Mouse (Mus musculus) olfactory bulb, adult 2 months (tissue): ENCODE measurements around the gene Als2cr12.

Experiments
- CTCF ChIP-seq: fragments of 200-500 bp; IDR thresholded peaks from 2 replicates; pipeline ENCODE4 v1.5.1; 2012; ENCODE audit warnings: low read depth, mild to moderate bottlenecking, low read length, moderate library complexity; ENCODE audit not compliant: insufficient read depth
- POLR2A ChIP-seq: fragments of 200-500 bp; IDR thresholded peaks from 2 replicates; pipeline ENCODE4 v1.6.1; 2012; ENCODE audit warnings: mild to moderate bottlenecking, low read depth, low read length, moderate library complexity; ENCODE audit not compliant: insufficient read depth

GRCm38 (mm10) chr1:58723809-58724405, 28.1 kb upstream of the Als2cr12 start:
- TF ChIP-seq POLR2A (no peak), CTCF (no peak)
